Mouse (Mus musculus) intestine, embryonic 14.5 days (tissue): ENCODE data around the gene Dnaaf1. TPM values are rescaled to one million over a fixed set of nuclear protein-coding genes. Genes with fewer than 3 reads are reported as not detected.

Source experiments
- ATAC-seq: fragments of 200-750 bp; cut with Nextera tagmentation; replicated peaks from 2 replicates; pipeline ENCODE4 v1.8.0; 2017; ENCODE audit warnings: low read depth, moderate number of reproducible peaks, moderate TSS enrichment, moderate library complexity; ENCODE audit not compliant: low FRiP score, low TSS enrichment
- DNase-seq: peaks from one replicate; pipeline ENCODE4 v3.0.0-alpha.2; 2018; ENCODE audit warnings: low spot score
- H3K27ac ChIP-seq: fragments of 300-500 bp; sonication (generic); 2 replicates; pipeline ENCODE4 v1.5.1; 2014; ENCODE audit warnings: low read depth, mild to moderate bottlenecking, control low read depth
- H3K27me3 ChIP-seq: fragments of 300-500 bp; sonication (generic); replicated peaks from 2 replicates; pipeline ENCODE4 v1.6.1; 2014; ENCODE audit warnings: low read length, control low read depth; ENCODE audit not compliant: control insufficient read depth, insufficient read depth
- H3K36me3 ChIP-seq: fragments of 300-500 bp; sonication (generic); 2 replicates; pipeline ENCODE4 v1.6.1; 2014; ENCODE audit warnings: low read length, control low read depth; ENCODE audit not compliant: control insufficient read depth, insufficient read depth
- H3K4me1 ChIP-seq: fragments of 300-500 bp; sonication (generic); replicated peaks from 2 replicates; pipeline ENCODE4 v1.6.1; 2014; ENCODE audit warnings: low read length, control low read depth, mixed read lengths; ENCODE audit not compliant: control insufficient read depth, insufficient read depth
- H3K4me2 ChIP-seq: fragments of 300-500 bp; sonication (generic); 2 replicates; pipeline ENCODE4 v1.6.1; 2014; ENCODE audit warnings: low read length
- H3K4me3 ChIP-seq: fragments of 300-500 bp; sonication (generic); 2 replicates; pipeline ENCODE4 v1.5.1; 2014; ENCODE audit warnings: low read depth, low read length, control low read depth, mixed read lengths
- H3K9ac ChIP-seq: fragments of 300-500 bp; sonication (generic); 2 replicates; pipeline ENCODE4 v1.6.1; 2014; ENCODE audit warnings: mild to moderate bottlenecking, low read length
- H3K9me3 ChIP-seq: fragments of 300-500 bp; sonication (generic); 2 replicates; pipeline ENCODE4 v1.6.1; 2016; ENCODE audit warnings: low read length, control low read depth; ENCODE audit not compliant: control insufficient read depth
- WGBS: fragments of 180-500 bp; shearing (Covaris S2); extraction: QIAGEN DNeasy Blood & Tissue Kit; methylation state at CpG from one replicate; pipeline ENCODE4 v1.1.7; 2014; 5-methylcytosine and 5-hydroxymethylcytosine counted together
- polyA plus RNA-seq: library from polyadenylated mRNA; unstranded; fragments of >200 nt; fragmentation: Nextera tagmentation; extraction: Ambion mirVana; gene quantifications from 2 replicates; pipeline ENCODE4 v1.2.1, GENCODE M21; 2014

Dnaaf1 gene
- polyA plus RNA-seq, 1 experiment from 2014 or later = 0.37 TPM

DNA sequence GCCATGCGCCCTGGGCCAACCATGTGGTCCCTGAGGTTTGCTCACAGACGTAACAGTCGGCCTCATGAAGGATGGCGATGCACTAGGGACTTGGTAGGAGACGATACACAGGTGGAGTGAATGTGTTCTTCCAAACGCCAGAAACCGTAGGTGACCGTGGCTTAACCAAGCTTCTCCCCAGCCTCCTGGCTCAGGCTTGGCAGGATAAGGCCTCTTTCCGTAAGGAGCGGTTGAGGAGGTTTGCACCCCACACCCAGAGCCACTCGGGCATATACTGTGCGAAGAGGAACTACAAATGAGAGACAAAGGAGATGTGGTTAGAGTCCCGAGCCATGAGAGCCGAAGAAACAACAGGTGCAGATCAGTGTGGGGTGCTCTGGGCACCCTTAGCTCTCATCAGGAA is 11.2 kb upstream of the Dnaaf1 start:
- DNase-seq (no peak), ATAC-seq (no peak)
- WGBS = 90% methylated on average over 14 of the region's 14 CpGs
- peaks cover 44% of the 10 kb centered on the region for H3K36me3 ChIP-seq
- H3K4me3 ChIP-seq = no peak overlapping the region
- no peaks in the 10 kb centered on the region for H3K9me3 ChIP-seq
- no peak overlapping the region for H3K4me2 ChIP-seq
- H3K27ac ChIP-seq = no peak overlapping the region
- no peak overlapping the region for H3K9ac ChIP-seq
- H3K27me3 ChIP-seq = no peaks in the 10 kb centered on the region
- H3K4me1 ChIP-seq = 0 out of 2 replicates have a peak, but pooled peaks cover 5% of the 10 kb centered on the region

DNA sequence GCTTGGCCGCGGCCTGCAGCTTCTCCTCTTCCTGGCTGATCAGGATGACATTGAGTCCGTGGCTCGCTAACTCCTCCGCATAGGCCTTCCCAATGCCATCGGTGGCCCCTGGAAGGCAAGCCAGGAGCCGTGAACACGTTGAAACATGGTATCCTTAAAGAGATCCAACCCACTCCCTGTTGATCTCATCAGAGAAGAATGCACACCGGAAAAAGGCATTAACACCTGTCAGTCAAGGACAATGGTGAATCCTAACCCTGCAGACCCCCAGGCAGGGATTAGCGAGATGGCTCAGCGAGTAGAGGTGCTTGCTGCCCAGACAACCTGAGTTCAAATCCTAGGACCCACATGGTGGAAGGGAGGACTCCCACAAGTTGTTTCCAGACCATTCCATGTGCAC is 8.7 kb upstream of the Dnaaf1 start:
- no peaks in the 10 kb centered on the region for H3K9me3 ChIP-seq
- no peak overlapping the region for H3K9ac ChIP-seq
- 82% methylated on average over 11 of the region's 11 CpGs for WGBS
- no peaks in the 10 kb centered on the region for H3K4me1 ChIP-seq
- no peak overlapping the region for H3K4me3 ChIP-seq
- H3K36me3 ChIP-seq = peaks cover 44% of the 10 kb centered on the region
- no peak overlapping the region for H3K4me2 ChIP-seq
- no peak overlapping the region for H3K27ac ChIP-seq
- ATAC-seq = no peak
- no peaks in the 10 kb centered on the region for H3K27me3 ChIP-seq
- no peak for DNase-seq

DNA sequence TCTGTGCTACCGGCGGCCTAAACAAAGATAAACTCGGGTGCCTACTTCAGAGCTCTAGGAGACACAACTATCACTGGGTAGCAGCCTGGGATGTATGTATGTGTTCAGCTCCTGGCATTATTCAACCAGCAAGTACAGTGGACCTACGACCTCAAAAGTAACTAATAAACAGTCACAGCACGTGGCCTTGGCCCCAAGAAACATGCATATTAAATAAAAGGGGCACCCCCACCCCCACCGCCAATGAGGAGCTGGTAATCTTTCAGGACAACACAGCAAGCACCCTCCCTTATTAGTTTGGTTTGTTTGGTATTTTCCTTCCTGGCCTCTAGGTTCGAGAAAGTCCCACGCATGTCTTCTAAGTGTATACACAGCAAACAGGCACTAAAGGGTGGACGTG is 6.8 kb upstream of the Dnaaf1 start:
- Histone ChIP-seq H3K36me3 (peaks cover 34% of the 10 kb centered on the region), H3K4me3 (no peak overlapping the region), H3K4me2 (no peak overlapping the region), H3K27ac (no peak overlapping the region), H3K9ac (no peak overlapping the region), H3K4me1 (no peaks in the 10 kb centered on the region), H3K27me3 (0 out of 2 replicates have a peak, but pooled peaks cover under 1% of the 10 kb centered on the region), H3K9me3 (no peaks in the 10 kb centered on the region)
- no peak for DNase-seq
- no peak for ATAC-seq
- 83% methylated on average over 9 of the region's 9 CpGs for whole genome bisulfite sequencing

DNA sequence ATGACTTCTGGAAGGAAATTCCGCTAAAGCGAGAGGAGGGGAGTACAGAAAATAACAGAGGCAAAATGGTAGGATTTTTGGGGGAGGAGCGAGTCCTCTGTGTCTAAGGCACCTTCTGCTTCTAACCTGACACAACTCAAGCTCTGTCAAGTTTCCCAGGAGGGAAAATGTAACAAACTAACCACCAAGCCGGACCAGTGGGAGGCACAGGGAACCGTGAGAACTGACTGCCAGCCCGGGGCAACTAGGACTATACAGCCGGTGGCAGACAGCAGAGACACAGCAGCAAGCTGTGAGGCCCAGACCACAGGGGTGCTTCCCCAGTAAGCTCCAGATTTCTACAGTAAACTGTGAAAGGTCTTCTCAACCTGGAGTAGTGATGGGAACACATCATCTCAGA is 6.1 kb upstream of the Dnaaf1 start:
- ATAC-seq (no peak), DNase-seq (no peak)
- Histone ChIP-seq H3K36me3 (peaks cover 27% of the 10 kb centered on the region), H3K27me3 (0 out of 2 replicates have a peak, but pooled peaks cover 5% of the 10 kb centered on the region), H3K9me3 (no peaks in the 10 kb centered on the region), H3K9ac (no peak overlapping the region), H3K27ac (no peak overlapping the region), H3K4me2 (no peak overlapping the region), H3K4me3 (no peak overlapping the region), H3K4me1 (no peaks in the 10 kb centered on the region)
- 64% methylated on average over 7 of the region's 7 CpGs for WGBS

DNA sequence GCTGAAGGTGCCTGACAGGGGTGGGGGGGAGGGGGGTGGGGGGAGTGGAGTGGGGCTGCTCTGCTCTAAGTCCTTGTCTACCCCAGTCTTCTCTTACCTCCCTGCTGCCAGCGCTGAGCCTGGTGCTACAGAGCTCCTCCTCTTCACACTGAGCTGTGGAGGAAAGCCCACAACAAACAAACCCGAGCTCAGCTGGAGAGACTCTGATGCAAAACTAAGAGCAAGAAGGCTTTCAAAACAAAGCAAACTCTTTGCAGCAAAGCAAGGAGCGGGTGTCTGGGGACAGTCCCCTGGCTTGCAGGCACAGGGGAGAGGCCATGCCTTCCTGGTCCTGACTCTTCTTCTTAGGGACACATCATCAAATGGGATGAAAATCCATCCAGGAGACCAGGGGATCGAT is 5.2 kb upstream of the Dnaaf1 start:
- no peak overlapping the region for H3K9ac ChIP-seq
- 0 out of 2 replicates have a peak, but pooled peaks cover 5% of the 10 kb centered on the region for H3K27me3 ChIP-seq
- ATAC-seq (no peak), DNase-seq (no peak)
- no peaks in the 10 kb centered on the region for H3K9me3 ChIP-seq
- H3K36me3 ChIP-seq = peaks cover 22% of the 10 kb centered on the region
- no peaks in the 10 kb centered on the region for H3K4me1 ChIP-seq
- no peak overlapping the region for H3K4me3 ChIP-seq
- no peak overlapping the region for H3K4me2 ChIP-seq
- no peak overlapping the region for H3K27ac ChIP-seq
- 31% methylated on average over 4 of the region's 4 CpGs for WGBS

DNA sequence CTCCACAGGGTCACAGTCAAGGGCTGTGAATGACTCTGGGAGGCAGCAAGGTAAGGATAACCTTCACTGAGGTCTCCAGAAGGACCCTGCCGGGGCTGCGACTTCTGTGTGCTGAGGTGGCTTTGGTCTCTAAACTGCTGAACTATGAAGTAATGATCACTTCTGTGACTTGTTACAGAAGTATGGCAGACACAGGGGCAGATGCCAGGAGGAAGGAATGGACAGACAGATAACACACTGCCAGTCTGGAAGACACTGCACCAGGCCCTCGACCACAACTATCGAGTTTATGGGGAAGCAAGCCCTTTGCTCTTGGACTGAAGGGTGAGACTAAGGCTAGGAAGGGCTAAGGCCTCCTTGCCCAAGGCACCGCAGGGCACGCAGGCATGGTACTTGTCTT is 3.9 kb upstream of the Dnaaf1 start:
- DNase-seq = no peak
- Histone ChIP-seq H3K9ac (no peak overlapping the region), H3K4me2 (no peak overlapping the region), H3K4me1 (no peaks in the 10 kb centered on the region; the same call in 1 of the 2 replicates), H3K4me3 (no peak overlapping the region), H3K36me3 (peaks cover 9% of the 10 kb centered on the region), H3K9me3 (no peaks in the 10 kb centered on the region), H3K27me3 (peaks cover 11% of the 10 kb centered on the region; the same call in 1 of the 2 replicates), H3K27ac (no peak overlapping the region)
- no peak for ATAC-seq
- 85% methylated on average over 6 of the region's 6 CpGs for WGBS

DNA sequence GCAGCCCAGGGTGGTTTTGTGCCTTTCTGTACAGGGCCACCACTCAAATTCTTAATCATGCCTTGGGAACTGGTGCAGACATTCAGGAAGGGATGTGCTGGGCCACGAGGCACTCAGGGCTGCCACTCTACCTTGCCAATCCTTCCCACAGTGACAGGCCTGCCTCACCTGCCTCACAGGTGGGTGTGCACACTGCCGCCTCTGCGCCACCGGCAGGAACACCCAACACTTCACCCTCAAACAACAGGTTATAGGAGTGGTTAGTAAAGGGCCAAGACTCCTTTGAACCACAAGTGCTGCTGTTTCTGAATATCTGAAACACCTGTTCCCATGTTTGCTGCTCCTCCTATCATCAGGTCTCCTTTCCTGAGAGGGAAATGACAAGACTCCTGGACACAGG is 2.6 kb upstream of the Dnaaf1 start:
- Histone ChIP-seq H3K4me1 (no peaks in the 10 kb centered on the region; the same call in 1 of the 2 replicates), H3K9me3 (no peaks in the 10 kb centered on the region), H3K36me3 (0 out of 2 replicates have a peak, but pooled peaks cover 3% of the 10 kb centered on the region), H3K4me2 (no peak overlapping the region), H3K27ac (no peak overlapping the region), H3K4me3 (no peak overlapping the region), H3K27me3 (peaks cover 12% of the 10 kb centered on the region; the same call in 1 of the 2 replicates), H3K9ac (no peak overlapping the region)
- DNase-seq = no peak
- ATAC-seq = no peak
- 74% methylated on average over 4 of the region's 4 CpGs for WGBS

DNA sequence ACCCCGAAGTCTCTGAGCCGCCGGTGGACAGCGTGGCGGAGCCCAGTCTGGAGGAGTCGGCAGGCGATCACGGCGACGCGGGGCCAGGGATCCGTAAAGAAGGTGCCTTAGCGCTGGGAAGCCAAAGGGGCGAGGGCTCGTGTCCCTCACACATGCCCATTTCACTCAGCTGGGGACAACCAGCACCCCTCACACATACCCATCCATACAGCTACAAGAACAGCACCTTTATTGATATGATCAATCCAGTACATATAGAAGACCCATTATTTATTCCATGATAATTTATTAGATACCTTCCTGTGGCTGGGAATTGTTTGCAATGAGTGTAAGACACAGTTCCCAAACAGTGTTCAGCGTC is 311 bp downstream of the Dnaaf1 start:
- DNase-seq = no peak
- no peak overlapping the region for H3K27ac ChIP-seq
- H3K27me3 ChIP-seq = peaks cover 12% of the 10 kb centered on the region; the same call in 1 of the 2 replicates
- peak; percentile 22 for ATAC-seq
- peak overlapping the region; percentile 88 for H3K4me2 ChIP-seq
- H3K36me3 ChIP-seq = no peaks in the 10 kb centered on the region
- 2% methylated on average over 16 of the region's 16 CpGs for WGBS
- H3K4me3 ChIP-seq = peak overlapping the region; percentile 68
- H3K9ac ChIP-seq = peak overlapping the region; percentile 67
- no peaks in the 10 kb centered on the region for H3K9me3 ChIP-seq
- no peaks in the 10 kb centered on the region; the same call in 1 of the 2 replicates for H3K4me1 ChIP-seq

DNA sequence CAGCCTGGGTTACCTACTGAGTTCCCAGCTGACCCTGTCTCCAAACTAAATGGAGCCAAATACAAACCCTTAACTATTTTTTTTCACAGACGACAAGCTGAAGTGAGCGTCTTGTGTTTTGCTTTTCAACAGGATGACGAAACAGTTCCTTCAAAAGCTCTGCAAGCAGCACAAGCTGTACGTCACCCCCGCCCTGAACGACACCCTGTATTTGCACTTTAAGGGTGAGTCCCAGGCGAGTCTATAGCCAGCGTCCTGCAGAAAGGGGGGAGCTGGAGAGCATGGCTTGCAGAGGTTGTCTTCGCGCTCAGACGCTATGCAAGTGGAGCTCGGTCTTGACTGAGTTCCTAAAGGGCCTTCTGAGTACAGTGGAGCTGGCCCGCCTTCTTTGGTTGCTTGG is 4.1 kb downstream of the Dnaaf1 start:
- Histone ChIP-seq H3K4me2 (no peak overlapping the region), H3K27me3 (peaks cover 7% of the 10 kb centered on the region; the same call in 1 of the 2 replicates), H3K4me3 (no peak overlapping the region), H3K9me3 (no peaks in the 10 kb centered on the region), H3K9ac (no peak overlapping the region), H3K36me3 (no peaks in the 10 kb centered on the region), H3K27ac (no peak overlapping the region), H3K4me1 (no peaks in the 10 kb centered on the region; the same call in 1 of the 2 replicates)
- DNase-seq (no peak), ATAC-seq (no peak)
- WGBS = 28% methylated on average over 13 of the region's 13 CpGs
